Mouse (Mus musculus) CD8-positive naive resting alpha-beta T cell, adult 2 months (primary cell): ENCODE results near the gene Gm45233.
"Not testable (repeated sequence)": the region's sequence is repeated elsewhere in the genome, so short reads cannot be mapped to it uniquely, and the experiment has no call there.

Experiments used
- DNase-seq, 2 experiments: peaks; one replicate each; pipeline ENCODE4 v3.0.0; 2022; ENCODE audit warnings: low read depth in 2 of 2, low spot score in 2 of 2

The Gm45233 gene

DNA sequence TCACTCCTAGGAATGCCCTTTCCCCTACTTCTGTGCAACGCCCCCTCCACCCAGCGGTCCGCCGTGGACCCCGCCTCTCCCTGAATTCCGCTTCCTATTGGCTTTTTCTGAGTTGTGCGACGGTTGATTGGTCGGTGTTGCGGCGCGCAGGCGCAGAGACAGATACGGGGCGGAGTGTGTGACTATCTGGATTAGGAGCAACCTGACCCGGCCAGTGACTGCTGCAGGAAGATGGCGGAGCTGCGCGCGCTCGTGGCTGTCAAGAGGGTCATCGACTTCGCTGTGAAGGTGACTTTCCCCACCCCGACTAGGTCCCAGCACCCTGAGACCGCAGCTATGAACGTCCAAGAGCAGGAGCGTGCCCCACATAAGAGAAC is at the start of gene Gm45233, which contains the start of gene Etfb:
Gene Gm45233 (plus strand): TSS at position 212 of the 377 bp plus-strand sequence.
Gene Etfb (plus strand): TSS at position 167 of the 377 bp plus-strand sequence.
- peak; percentile 73 to 74 for DNase-seq

DNA sequence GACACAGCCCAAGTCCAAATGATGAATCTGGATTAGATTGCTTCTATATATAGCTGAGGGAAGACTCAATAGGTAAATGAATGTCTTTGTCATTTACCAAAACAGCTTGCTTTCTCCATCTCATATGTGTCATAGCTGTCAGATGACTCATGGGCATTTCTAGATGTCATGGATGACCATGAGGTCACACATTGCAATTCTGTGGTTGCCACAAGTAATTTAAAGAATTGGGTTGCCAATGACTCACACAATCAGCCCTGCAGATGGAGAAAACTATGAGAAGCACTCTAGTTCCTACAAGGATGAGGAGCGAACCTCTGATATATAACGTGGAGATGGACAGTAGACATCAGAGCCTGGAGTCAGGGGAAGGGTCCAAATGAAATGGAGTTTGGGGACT is 44.4 kb upstream of the Gm45233 start:
- no peak for DNase-seq

DNA sequence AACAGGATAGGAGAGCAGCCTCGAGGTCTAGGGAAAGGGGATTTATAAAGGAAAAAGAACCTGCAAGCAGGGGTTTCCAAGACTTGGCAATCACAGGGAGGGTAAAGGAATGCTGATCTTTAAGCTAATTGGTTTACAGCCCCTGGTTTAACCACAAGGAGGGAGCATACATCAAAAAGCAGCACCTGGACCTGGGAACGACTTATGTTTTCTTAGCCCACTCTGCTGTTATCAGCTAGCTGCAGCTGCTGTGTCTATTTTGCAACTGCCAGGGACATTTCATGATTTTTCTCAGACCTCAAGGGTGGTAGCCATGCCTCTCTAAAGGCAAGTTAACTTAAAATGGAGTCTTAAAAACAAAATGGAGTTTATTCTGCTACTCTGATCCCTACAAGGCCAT is 41.2 kb upstream of the Gm45233 start:
- no peak for DNase-seq

DNA sequence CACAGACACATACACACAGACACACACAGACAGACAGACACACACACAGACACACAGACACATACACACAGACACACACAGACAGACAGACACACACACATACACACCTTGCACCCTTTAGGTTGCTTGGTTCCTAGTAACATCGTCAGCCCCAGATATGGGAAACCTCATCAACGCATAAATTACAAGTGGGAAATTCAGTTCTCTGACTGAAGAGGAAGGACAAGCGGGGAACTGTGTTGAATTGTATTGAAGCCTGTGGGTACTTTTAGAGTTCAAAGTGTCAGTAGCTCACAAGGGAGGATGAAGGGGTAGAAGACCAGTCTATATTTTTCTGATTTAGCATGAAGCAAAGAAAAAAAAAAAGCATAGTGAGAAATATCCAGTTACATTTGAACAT is 36.4 kb upstream of the Gm45233 start:
- no peak for DNase-seq

DNA sequence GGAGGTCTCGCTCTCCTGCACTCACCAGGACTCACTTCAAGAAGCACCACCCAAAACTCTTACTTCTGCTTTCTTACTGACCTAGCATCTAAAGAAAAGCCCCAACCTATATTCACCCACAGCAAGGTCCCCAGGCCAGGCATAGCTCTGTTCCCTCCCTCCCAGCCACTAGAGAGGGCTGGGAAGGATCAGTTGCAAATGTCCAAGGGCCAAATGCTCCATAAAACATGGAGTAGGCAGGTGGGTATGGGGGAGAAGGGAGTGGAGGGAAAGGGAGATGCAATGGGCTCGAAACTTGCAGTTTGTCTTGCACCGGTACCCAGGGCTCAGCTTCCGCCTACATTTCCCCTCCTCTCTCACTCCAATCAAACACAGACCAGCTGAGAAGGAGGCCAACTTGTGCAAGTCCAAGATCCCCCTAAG is 35.8 kb upstream of the Gm45233 start, which contains the start of gene Siglecg:
Gene Siglecg (plus strand): TSS at position 74 of the 423 bp plus-strand sequence.
- DNase-seq, result no peak

DNA sequence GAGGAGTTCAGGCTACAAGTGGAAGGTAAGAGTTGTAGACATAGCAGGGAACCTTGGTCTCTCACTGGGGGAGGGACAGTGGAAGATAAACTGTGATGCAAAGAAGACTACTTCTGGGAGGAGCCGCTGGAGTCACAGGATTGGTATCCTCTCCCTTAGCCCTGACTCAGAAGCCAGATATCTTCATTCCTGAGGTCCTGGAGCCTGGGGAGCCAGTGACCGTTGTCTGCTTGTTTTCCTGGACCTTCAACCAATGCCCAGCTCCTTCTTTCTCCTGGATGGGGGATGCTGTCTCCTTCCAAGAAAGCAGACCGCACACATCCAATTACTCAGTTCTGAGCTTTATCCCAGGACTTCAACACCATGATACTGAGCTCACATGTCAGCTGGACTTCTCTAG is 34.8 kb upstream of the Gm45233 start:
- no peak for DNase-seq

DNA sequence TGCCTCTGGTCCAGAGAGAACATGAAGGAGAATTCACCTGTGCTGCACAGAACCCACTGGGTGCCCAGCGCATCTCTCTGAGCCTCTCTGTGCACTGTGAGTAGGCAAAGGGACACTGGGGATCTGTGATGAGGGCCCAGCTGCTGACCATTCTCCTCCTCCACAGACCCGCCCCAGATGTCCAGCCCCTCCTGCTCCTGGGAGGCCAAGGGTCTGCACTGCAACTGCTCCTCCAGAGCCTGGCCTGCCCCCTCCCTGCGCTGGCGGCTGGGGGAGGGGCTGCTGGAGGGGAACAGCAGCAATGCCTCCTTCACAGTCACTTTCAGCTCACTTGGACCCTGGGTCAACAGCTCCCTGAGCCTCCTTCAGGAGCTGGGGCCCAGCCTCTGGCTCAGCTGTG is 32.2 kb upstream of the Gm45233 start:
- not testable (repeated sequence) for DNase-seq

DNA sequence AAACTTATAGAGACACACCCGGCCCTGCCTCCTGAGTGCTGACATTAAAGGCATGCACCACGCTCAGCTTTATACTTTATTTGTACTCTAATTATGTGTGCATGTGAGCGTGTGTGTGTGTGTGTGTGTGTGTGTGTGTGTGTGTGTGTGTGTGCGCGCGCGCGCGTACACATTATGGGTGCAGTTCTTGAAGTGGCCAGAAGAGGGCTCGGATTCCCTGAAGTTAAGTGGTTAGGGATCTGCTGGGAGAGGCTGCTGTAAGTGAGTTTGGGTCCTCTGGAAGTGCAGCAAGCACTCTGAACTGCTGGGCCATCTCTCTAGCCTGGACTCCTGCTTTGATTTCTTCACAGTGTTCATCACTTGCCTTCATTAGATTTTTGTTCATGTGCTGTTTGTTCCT is 26.6 kb upstream of the Gm45233 start:
- DNase-seq, result no peak

DNA sequence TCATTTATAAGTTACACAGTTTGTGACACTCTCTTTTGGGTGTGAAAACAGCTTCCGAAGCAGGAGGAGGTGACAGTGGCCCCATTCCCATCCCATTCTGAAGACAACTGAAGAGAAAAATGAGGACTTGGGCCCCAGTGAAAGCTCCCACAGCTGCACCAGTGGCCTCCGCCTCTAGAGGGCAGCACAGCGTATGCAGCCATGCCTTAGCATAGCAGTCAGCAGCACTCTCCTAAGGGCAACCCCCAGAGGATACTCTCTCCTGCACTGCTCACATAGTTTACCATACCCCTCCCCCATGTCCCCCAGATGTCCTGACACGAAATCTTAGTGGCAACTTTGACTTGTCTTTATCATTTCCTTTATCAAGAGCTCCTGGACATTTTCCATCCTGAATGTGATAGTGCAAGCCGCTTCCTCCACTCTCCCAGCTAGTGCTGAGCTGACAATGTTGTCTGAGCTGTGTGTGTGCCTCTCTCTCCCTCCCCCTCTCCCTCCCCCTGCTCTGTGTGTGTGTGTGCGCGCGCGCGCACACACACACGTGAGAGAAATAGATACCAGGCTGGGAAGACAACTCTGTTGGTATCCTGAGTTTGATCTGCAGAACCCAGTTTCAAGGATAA is 20.8 kb upstream of the Gm45233 start:
- peak; percentile 78 to 84 for DNase-seq

DNA sequence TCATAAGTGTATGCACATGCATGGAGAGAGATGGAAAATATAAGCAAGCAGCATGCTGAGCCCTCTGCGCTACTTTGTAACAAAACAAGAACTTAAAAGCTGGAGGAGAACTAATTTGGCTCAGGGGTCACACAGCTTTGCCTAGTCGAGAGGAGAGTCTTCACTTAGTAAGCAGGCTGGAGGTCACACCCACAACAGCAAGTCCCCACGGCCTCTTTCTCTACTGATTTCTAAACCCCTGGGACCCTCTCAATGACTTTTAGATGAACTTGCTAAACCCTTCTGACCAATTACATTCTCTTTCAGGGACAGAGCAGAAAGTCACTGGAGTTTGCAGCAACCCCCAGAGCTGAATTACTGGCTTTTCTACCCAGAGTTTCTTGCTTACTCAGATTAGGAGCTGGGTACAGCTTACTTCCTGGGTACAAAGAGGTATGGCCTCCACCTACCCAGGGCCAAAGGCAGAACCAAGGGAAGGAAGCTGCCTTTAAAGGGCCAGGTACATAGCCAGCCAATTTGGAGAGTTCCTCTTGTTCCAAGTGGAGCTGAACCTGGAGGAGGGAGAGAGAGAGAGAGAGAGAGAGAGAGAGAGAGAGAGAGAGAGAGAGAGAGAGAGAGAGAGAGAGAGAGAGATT is 19.8 kb upstream of the Gm45233 start:
- no peak for DNase-seq

DNA sequence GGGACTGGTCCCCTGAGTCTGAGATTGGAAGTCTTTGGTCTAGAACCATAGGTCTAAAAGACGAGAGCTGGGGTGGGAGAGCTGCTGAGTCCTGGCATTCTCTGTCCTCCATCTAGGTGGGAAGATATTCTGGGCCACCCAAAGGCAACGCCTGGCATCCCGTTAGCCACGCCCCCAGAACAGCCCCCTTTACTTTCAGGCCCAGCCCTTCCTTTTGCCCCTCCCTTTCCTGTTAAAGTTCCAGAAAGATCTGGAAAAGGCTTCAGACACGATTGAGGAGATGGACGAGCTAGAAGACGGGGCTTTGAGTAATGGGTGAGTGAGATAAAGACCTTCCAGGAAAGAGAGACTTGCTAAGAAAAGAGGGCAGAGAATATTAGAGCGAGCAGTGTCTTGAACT is 16.5 kb upstream of the Gm45233 start, which contains the start of gene Lim2:
Gene Lim2 (plus strand): TSS at position 265 of the 400 bp plus-strand sequence.
- no peak for DNase-seq

DNA sequence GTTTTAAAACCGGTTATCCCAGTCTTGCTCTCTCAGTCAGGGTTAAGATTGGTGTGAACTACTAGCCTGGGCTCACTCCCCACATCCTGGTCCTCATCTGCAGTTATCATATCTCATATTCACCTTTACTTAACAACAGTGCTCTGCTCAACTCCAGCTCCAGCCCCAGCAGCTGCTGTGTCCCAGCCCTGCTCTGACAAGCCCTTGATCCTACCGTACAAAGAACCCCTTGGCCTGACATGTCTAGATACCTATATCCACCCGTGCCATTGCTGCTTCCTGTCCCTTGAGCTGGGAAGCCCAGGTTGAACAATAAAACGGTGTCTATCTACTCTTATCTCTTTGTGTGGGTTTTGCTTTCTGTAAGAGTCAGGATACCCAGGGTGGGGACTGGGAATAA is 14.4 kb upstream of the Gm45233 start:
- DNase-seq, result no peak

DNA sequence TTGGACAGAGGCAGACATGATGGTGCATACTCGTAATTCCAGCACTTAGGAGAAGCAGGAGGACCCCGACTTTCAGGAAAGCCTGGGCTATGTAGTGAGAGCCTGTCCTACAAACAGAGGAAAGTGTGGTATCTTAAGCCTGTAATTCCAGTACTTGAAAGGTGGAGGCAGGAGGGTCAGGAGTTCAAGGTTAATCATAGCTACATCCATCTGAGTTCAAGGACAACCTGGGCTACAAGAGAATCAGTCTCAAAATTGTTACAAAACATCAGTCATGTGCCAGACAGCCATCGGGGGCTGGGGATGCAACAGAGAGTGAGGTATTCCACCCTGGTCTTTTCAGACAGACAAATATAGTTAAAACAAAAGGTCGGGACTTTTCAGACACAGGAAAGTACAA is 11.0 kb upstream of the Gm45233 start:
- no peak for DNase-seq

DNA sequence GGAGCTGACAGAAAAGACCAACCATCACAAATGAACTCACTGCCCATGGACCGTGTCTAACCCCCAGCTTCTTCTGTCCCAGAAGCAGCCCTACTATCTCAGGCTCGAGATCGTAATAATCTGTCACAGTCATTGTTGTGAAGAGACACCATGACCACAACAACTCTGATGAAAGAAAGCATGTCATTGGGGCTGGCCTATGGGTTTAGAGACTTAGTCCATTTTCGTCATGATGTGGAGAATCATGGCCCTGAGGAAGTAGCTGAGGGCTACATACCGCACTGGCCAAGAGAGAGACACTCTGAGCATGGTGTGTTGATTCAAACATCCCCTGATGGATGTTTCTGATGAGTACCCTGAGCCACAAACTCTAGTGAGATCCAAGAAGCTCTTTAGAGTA is 9.3 kb upstream of the Gm45233 start:
- no peak for DNase-seq

DNA sequence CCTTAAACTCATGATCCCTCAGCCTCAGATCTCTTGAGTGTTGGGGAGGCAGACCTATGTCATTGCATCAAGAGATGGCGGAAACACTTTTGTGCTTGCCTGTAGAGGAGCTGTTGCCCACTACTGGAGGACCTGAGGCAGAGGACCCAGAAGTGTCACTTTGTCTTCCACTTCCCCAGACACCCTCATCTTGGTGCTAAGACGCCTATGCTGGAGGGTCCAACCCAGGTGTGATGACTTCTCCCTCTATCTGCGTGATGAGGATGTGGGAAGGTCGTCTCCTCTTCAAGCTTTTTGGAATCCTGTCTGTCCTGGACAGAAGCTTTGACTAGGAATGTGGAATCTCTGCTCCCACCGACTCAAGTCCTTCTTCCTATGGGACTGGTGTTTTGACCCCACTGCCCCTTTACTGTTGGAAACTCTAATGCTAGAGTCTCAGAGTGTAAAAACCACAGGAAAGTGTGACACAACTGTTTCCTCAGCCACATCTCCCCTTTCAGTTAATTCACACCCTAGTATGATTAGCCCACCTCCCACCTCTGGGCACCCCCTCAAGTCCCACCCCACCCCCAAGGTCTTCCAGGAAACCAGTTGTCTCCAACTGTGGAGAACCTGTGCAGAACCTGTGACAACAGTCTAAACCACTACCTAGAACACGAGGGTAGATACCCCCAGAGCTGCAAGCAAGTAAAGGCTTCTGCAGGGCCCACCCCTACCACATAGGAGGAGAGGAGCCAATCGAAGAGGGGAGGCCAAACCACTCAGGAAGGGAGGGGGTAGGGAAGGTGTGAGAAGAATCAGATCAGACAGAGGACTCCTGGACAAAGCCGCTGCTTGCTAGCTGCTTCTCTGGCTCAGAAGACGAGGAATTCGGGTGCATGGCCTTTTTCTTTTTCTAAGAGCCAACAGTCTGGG is 7.3 kb upstream of the Gm45233 start, which contains the start of gene Nkg7:
Gene Nkg7 (plus strand): TSS at position 733 of the 915 bp plus-strand sequence.
- DNase-seq, result peak in 1 of 2 experiments; percentile 33

DNA sequence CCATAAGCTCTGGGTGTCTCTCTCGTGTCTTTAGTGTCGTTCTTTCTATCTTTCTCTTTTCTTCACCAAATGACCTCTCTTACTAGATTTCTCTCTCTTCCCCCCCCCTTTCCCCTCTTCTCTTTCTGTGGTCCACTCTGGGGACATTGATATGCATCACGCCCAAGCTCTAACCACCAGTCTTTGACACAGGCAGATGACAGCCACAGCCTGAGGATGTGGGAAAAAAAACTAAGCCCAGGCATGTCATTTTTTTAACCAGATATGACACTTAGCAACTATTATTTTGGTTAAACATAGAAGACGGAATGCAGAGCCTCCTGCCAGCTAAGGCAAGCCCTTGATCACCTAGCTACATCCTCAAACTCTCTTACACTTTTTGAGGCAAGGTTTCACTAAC is 5.3 kb upstream of the Gm45233 start:
- peak; percentile 35 to 40 for DNase-seq

DNA sequence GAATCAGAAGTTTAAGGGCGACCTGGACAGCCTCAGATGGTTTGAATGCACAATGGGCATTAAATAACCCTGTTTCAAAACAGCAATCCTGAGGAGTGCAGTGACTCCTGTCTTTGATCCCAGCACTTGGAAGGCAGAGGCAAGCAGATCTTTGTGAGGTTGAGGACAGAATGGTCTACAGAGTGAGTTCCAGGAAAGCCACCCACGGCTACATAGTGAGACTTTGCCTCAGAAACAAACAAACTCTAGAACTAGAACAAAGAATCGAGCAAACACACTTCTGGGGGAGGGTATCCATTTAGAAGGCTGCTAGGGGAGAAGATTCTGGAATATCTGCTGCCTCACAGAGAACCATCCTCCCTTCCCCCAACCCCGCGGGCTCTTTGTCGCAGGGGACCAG is 3.4 kb upstream of the Gm45233 start, which contains the start of gene Cldnd2:
Gene Cldnd2 (plus strand): TSS at position 301 of the 400 bp plus-strand sequence.
- DNase-seq, result no peak

DNA sequence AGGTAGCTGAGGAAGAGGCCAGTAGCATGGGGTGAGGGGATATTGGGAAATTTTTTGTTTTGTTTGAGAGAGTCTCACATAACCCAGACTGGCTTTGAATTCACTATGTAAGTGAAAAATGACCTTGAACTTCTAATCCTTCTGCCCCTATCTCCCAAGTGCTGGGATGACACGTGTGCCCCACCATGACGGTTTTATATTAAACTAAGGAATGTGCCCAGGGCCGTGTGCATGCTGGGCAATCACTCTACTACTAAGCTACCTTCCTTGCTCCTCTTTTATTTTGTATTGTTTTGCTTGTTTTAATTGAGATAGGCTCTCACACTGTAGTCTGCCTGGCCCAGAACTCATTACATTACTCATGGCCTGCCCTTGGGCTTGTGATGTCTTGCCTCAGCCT is 2.9 kb upstream of the Gm45233 start:
- no peak for DNase-seq

DNA sequence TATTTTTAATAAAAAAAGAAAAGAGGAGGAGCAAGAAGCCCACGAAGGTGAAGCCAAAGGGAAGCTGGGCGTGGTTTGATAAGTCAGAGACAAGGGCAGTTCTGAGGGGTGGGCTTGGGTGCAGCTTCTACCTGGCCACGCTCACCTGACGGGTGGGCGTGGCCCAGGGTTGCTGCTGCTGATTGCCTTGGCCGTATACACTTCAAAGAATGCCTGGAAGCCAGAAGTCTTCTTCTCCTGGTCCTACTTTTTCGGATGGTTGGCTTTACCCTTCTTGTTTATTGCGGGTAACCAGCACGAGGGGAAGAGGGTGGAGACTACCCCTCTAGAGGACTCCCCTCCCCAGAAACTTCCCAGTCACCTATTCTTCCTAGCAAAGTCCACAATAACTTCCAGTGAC is 1.2 kb upstream of the Gm45233 start:
- no peak for DNase-seq

DNA sequence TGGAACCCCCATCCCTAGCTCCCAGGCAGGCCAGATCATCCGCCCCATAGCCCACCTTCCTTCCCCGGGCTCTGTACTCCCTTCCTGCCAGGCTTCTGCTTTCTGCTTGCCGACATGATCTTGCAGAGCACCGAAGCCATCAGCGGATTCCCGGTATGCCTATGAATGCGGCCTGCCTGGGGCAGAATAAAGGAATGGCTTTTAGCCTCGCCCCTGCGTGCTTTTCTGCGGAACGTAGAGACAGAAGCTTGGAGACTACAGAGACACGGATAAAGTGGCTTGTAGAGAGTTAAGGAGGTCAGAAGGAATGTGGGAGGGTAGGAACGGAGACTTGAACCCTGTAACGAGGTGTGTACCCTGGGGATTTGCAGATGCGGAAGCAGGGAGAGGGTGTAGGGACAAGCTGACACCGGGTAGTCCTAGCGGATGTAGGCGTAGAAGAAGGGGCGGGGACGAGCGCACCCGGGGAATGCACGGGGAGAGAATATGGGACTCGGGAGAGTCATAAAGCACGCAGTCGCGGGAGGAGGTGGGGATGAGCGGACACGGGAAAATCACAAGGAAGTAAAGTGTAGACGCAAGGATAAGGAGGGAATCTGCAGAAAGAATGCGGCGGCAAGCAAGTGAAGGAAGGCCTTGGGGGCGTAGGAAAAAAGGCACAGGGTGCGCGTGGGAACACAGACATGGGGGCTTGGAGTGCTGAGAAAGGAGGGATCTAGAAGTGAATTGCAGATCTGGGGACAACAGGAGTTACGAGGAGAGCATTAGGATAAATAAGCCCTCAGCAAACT is 607 bp upstream of the Gm45233 start:
- DNase-seq, result peak; percentile 45 to 65

DNA sequence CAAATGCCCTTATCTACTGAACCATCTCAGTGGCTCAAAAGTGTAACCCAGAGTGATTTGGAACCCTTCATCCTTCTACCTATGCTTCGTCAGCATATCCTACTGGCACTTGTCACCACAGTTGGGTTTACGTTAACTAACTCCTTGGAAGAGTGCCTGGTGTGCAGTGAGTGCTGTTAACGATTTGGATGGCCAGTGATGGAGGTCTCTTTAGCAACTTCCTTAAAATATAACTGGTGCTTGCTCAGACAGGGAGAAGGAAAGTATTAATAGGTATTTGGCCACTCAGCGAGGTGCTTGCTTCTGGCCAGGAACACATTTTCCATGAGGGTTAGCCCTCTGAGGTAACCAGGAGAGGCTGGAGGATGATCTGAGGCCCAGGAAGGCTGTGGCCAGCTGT is 3.9 kb downstream of the Gm45233 start:
- DNase-seq, result no peak
